Mouse (Mus musculus): ENCODE results near the gene Psmd11. TPM values are rescaled to one million over a fixed set of nuclear protein-coding genes. Genes with fewer than 3 reads are reported as not detected.
A peak's percentile ranks its signal among the peaks of the same experiment; 100 is the strongest.

Gene Psmd11
- polyA plus RNA-seq, 1 experiment from 2014 or later: 383 TPM

DNA sequence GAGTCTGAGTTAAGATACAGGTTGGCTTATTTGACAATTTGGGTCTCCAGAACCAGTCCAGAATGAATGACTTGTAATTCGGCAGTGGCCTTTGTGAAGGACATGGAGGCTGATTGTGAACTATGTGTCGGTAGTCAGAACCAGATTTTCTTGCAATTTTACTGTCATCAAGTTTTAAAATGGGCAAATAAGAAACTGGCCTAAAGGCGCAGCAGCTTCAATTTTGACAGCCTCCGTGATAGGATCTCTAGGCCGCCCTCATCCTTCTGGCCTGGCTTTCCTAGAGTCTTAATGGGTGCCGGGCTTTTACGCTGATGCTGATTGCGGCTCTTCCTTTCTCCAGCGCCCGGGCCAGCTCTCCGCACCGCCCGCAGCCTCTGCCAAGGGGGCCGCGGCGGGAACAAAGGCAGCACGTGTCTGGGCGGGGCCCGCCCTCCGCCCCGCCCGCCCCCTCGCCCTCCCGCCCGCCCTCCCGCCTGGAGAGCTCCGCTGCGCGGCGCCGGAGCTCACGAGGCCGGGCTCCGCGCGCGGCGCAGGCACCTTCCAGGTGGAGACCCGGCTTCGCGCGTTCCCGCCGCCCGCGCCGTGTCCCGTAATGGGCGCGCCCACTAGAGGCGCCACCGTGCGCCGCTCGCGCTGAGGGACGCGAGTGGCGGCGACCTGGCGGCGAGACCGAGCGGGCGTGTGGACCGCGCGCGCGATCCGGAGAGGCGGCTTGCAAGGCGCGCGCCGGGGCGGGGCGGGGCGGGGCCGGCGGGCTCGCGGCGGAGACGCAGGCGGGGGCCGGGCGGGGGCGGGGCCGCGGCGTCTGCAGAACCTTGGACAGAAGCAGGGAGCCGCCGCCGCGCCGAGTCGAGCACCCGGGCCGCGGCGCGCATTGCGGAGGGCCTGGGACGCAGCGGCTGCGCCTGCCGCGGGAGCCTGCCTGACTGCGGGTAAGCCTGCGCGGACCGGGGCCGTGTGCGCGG lies 48.1 kb downstream of the Psmd11 start, which contains the start of gene Cdk5r1:
Gene Cdk5r1 (plus strand): TSS at position 802 of the 968 bp plus-strand sequence.
- H3K4me3 ChIP-seq (ENCODE audit: low read depth, low read length): peak within 1 kb of the TSS; percentile 86
- no peaks in the 10 kb centered on the region for H3K36me3 ChIP-seq (ENCODE audit: control insufficient read depth, insufficient read depth, low read length)
- peak within 1 kb of the TSS; percentile 96 for H3K9ac ChIP-seq (ENCODE audit: low read depth, low read length)

GRCm38 (mm10) chr11:80477341-80478199 lies 49.2 kb downstream of the Psmd11 start:
- 12% methylated on average over 53 of the region's 55 CpGs for WGBS
- Histone ChIP-seq H3K4me2 (replicated peaks; ENCODE audit: low read depth, low read length) (peak overlapping the region; percentile 93), H3K4me3 (ENCODE audit: low read depth, low read length) (peak overlapping the region; percentile 86), H3K4me1 (replicated peaks; ENCODE audit: control insufficient read depth, insufficient read depth, low read length) (peaks cover 4% of the 10 kb centered on the region; the same call in 1 of the 2 replicates), H3K27me3 (ENCODE audit: control insufficient read depth, insufficient read depth, low read length) (peaks cover 10% of the 10 kb centered on the region), H3K27ac (ENCODE audit: low read depth, low read length) (peak overlapping the region; percentile 92), H3K9me3 (ENCODE audit: control insufficient read depth, low read length) (no peaks in the 10 kb centered on the region), H3K9ac (ENCODE audit: low read depth, low read length) (peak overlapping the region; percentile 96), H3K36me3 (ENCODE audit: control insufficient read depth, insufficient read depth, low read length) (no peaks in the 10 kb centered on the region)
- peak; percentile 36 for ATAC-seq (ENCODE audit: low FRiP score)
- DNase-seq (ENCODE audit: low spot score): peak; percentile 56

More for the DNA sequence above, 48.1 kb downstream of the Psmd11 start, which contains the start of gene Cdk5r1:
- peak within 1 kb of the TSS; percentile 92 for H3K27ac ChIP-seq (ENCODE audit: low read depth, low read length)
- H3K27me3 ChIP-seq (ENCODE audit: control insufficient read depth, insufficient read depth, low read length): peaks cover 10% of the 10 kb centered on the region
- 1% methylated on average over 26 of the region's 116 CpGs for WGBS
- H3K4me2 ChIP-seq (replicated peaks; ENCODE audit: low read depth, low read length): peak within 1 kb of the TSS; percentile 93
- H3K4me1 ChIP-seq (replicated peaks; ENCODE audit: control insufficient read depth, insufficient read depth, low read length): peaks cover 4% of the 10 kb centered on the region; the same call in 1 of the 2 replicates
- ATAC-seq (ENCODE audit: low FRiP score): peak; percentile 91
- peak; percentile 95 for DNase-seq (ENCODE audit: low spot score)
- H3K9me3 ChIP-seq (ENCODE audit: control insufficient read depth, low read length): no peaks in the 10 kb centered on the region

- Histone ChIP-seq H3K27me3 (ENCODE audit: control insufficient read depth, insufficient read depth, low read length) (peaks cover 10% of the 10 kb centered on the region), H3K36me3 (ENCODE audit: control insufficient read depth, insufficient read depth, low read length) (no peaks in the 10 kb centered on the region), H3K9me3 (ENCODE audit: control insufficient read depth, low read length) (no peaks in the 10 kb centered on the region), H3K9ac (ENCODE audit: low read depth, low read length) (peak overlapping the region; percentile 96), H3K4me1 (replicated peaks; ENCODE audit: control insufficient read depth, insufficient read depth, low read length) (peaks cover 4% of the 10 kb centered on the region; the same call in 1 of the 2 replicates), H3K4me3 (ENCODE audit: low read depth, low read length) (peak overlapping the region; percentile 86), H3K27ac (ENCODE audit: low read depth, low read length) (peak overlapping the region; percentile 25; the same call in 1 of the 2 replicates), H3K4me2 (replicated peaks; ENCODE audit: low read depth, low read length) (peak overlapping the region; percentile 93)
- WGBS: 56% methylated on average over 14 of the region's 14 CpGs
- DNase-seq (ENCODE audit: low spot score) (no peak), ATAC-seq (ENCODE audit: low FRiP score) (no peak)
These were observed 50.4 kb downstream of the Psmd11 start for GRCm38 (mm10) chr11:80478694-80479412.

GRCm38 (mm10) chr11:80479425-80479824 lies 51.0 kb downstream of the Psmd11 start:
- Histone ChIP-seq H3K9me3 (ENCODE audit: control insufficient read depth, low read length) (no peaks in the 10 kb centered on the region), H3K27me3 (ENCODE audit: control insufficient read depth, insufficient read depth, low read length) (peaks cover 10% of the 10 kb centered on the region), H3K27ac (ENCODE audit: low read depth, low read length) (no peak overlapping the region), H3K4me2 (replicated peaks; ENCODE audit: low read depth, low read length) (peak overlapping the region; percentile 93), H3K9ac (ENCODE audit: low read depth, low read length) (peak overlapping the region; percentile 96), H3K4me3 (ENCODE audit: low read depth, low read length) (peak overlapping the region; percentile 86), H3K36me3 (ENCODE audit: control insufficient read depth, insufficient read depth, low read length) (no peaks in the 10 kb centered on the region), H3K4me1 (replicated peaks; ENCODE audit: control insufficient read depth, insufficient read depth, low read length) (peaks cover 8% of the 10 kb centered on the region)
- ATAC-seq (ENCODE audit: low FRiP score) (no peak), DNase-seq (ENCODE audit: low spot score) (no peak)
- WGBS: 70% methylated on average over 5 of the region's 5 CpGs

DNA sequence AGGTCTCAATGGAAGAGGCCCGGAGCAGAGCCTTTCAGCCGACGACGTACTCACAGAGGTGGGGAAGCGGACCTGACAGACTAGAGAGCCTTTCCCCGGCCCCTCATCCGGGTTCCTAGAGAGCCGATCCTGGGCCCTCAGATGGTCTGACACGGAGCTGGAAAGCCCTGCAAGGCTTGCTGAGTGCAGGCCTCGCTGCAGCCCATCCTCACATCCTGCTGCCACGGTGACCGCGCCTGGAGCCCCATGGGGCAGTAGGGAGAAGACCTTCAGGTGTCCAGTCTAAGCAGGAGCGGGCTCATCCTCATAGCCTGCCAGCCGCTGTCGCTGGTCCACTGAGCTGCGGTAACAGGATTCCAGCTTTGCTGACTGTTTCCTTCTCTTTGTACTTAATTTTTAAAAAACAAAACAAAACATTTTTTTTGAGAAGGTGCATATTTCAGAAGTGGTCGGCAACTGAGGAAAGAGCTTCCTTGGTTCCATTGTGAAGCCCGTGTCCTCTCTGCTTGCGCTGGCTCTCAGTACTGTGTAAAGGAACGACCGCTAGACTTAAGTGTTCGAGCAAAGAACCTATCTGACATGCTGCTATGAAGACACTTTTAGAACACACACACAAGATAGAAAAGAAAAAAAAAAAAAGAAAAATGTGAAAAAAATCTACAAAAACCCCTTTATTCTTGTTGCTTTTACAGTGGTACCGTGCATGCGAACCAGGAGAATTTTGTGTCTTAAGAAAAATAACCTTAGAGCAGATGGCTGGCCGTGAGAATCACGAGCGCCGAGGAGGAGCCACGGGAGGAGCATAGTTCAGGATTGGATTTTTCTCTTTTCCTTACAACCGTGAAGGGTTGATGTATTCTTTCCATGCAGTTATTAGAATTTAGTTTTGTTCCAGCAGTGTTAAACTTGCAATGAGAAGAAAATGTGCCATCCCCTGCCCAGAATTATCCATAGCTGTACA lies 51.8 kb downstream of the Psmd11 start:
- H3K36me3 ChIP-seq (ENCODE audit: control insufficient read depth, insufficient read depth, low read length): no peaks in the 10 kb centered on the region
- no peak for ATAC-seq (ENCODE audit: low FRiP score)
- peak overlapping the region; percentile 93 for H3K4me2 ChIP-seq (replicated peaks; ENCODE audit: low read depth, low read length)
- H3K4me1 ChIP-seq (replicated peaks; ENCODE audit: control insufficient read depth, insufficient read depth, low read length): peaks cover 9% of the 10 kb centered on the region
- WGBS: 80% methylated on average over 31 of the region's 31 CpGs
- peak overlapping the region; percentile 86 for H3K4me3 ChIP-seq (ENCODE audit: low read depth, low read length)
- H3K9ac ChIP-seq (ENCODE audit: low read depth, low read length): peak overlapping the region; percentile 96
- DNase-seq (ENCODE audit: low spot score): no peak
- H3K27ac ChIP-seq (ENCODE audit: low read depth, low read length): 0 out of 2 replicates have a peak overlapping the region, but pooled peaks have one; percentile 17
- H3K27me3 ChIP-seq (ENCODE audit: control insufficient read depth, insufficient read depth, low read length): peaks cover 8% of the 10 kb centered on the region
- H3K9me3 ChIP-seq (ENCODE audit: control insufficient read depth, low read length): no peaks in the 10 kb centered on the region

- Histone ChIP-seq H3K9ac (ENCODE audit: low read depth, low read length) (no peak overlapping the region), H3K27me3 (ENCODE audit: control insufficient read depth, insufficient read depth, low read length) (peaks cover 6% of the 10 kb centered on the region; the same call in 1 of the 2 replicates), H3K36me3 (ENCODE audit: control insufficient read depth, insufficient read depth, low read length) (no peaks in the 10 kb centered on the region), H3K27ac (ENCODE audit: low read depth, low read length) (no peak overlapping the region), H3K4me2 (replicated peaks; ENCODE audit: low read depth, low read length) (peak overlapping the region; percentile 11), H3K4me3 (ENCODE audit: low read depth, low read length) (peak overlapping the region; percentile 9; the same call in 1 of the 2 replicates), H3K9me3 (ENCODE audit: control insufficient read depth, low read length) (no peaks in the 10 kb centered on the region), H3K4me1 (replicated peaks; ENCODE audit: control insufficient read depth, insufficient read depth, low read length) (peaks cover 9% of the 10 kb centered on the region)
- 74% methylated on average over 13 of the region's 13 CpGs for WGBS
- DNase-seq (ENCODE audit: low spot score) (no peak), ATAC-seq (ENCODE audit: low FRiP score) (no peak)
These were observed 53.1 kb downstream of the Psmd11 start for GRCm38 (mm10) chr11:80481409-80482050.

DNA sequence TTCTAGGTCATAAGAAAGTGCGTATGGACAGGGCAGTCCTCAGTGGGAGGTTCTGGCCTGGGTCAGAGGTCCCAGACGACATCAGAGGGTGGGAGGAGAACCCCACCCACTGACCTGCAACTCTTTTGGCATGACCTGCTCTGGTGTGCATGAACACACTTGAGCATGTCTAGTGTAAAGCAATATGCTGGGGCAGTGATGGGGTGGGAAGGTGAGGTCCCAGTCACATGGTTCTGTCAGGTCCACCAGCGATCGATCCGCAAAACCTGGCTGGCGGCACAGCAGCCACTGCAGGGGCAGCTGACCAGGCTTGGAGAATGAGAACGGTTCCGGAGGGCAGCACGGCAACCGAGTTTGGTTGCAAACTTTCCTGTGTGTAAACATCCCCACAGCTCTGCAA lies 53.9 kb downstream of the Psmd11 start:
- Histone ChIP-seq H3K27me3 (ENCODE audit: control insufficient read depth, insufficient read depth, low read length) (peaks cover 6% of the 10 kb centered on the region; the same call in 1 of the 2 replicates), H3K4me1 (replicated peaks; ENCODE audit: control insufficient read depth, insufficient read depth, low read length) (peaks cover 9% of the 10 kb centered on the region), H3K4me2 (replicated peaks; ENCODE audit: low read depth, low read length) (no peak overlapping the region), H3K9me3 (ENCODE audit: control insufficient read depth, low read length) (no peaks in the 10 kb centered on the region), H3K4me3 (ENCODE audit: low read depth, low read length) (no peak overlapping the region), H3K36me3 (ENCODE audit: control insufficient read depth, insufficient read depth, low read length) (no peaks in the 10 kb centered on the region), H3K9ac (ENCODE audit: low read depth, low read length) (no peak overlapping the region), H3K27ac (ENCODE audit: low read depth, low read length) (no peak overlapping the region)
- no peak for ATAC-seq (ENCODE audit: low FRiP score)
- no peak for DNase-seq (ENCODE audit: low spot score)
- WGBS: 75% methylated on average over 10 of the region's 10 CpGs
